Mouse (Mus musculus) spleen, adult 2 months (tissue): Measurements from ENCODE around the gene Pdcd1lg2.

Source experiments
- CTCF ChIP-seq: fragments of 200-500 bp; IDR thresholded peaks from 2 replicates; pipeline ENCODE4 v1.5.1; 2011; ENCODE audit warnings: mild to moderate bottlenecking, inconsistent platforms; ENCODE audit not compliant: insufficient read depth, insufficient read length, insufficient replicate concordance; ENCODE audit errors: extremely low read depth
- POLR2A ChIP-seq: fragments of 200-500 bp; IDR thresholded peaks from 2 replicates; pipeline ENCODE4 v1.6.1; 2011; ENCODE audit warnings: low read depth, low read length, inconsistent platforms

GRCm38 (mm10) chr19:29410619-29411018 lies at the start of gene Pdcd1lg2:
- TF ChIP-seq CTCF (no peak), POLR2A (no peak)
